ENCODE assay signal across 9 mouse cellular contexts in the genomic region with DNA sequence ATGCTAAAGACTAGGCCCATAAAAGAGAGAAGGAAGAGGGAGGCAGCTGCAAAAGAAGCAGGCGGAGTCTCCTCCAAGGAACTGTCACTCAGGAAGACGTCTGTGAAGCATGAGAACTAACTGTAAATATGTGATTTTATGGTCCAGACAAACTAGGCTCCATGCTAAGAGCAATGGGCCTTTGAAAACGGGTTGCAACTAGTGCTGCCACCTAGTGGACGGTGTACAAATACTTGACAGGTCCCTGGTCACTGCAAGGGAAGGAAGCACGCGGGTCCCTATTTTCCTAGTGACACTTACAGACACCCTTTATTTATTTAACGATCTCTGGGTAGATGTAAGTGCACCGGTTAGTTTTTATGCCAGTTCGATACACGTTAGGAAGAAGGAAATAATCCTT. TPM values are rescaled to one million over a fixed set of nuclear protein-coding genes. Genes with fewer than 3 reads are reported as not detected.
DNase-seq lines count a peak whose midpoint lies in the region; ATAC-seq and TF ChIP-seq lines count a peak whose summit lies in the region.
"Had no signal": no experiment of that assay in that cellular context is flagged by ENCODE, and none has a peak within 500 bp of the region (broad histone marks: within the 10 kb centered on the region; RNA-seq: fewer than 3 reads in every experiment).

No protein-coding gene starts in this region.

- H3K4me3 ChIP-seq in forebrain, embryonic 15.5 days, result no peak overlapping the region
- no peak overlapping the region for H3K4me3 ChIP-seq in hindbrain, embryonic 13.5 days
- H3K4me3 ChIP-seq: lung, embryonic 15.5 days had no signal

- POLR2A ChIA-PET in Patski (lab: Charles Lee), result no interaction called here

- H3K27me3 ChIP-seq in Patski, result no peaks in the 10 kb centered on the region
- H3K27me3 ChIP-seq in forebrain, embryonic 15.5 days, result no peaks in the 10 kb centered on the region
- no peaks in the 10 kb centered on the region for H3K27me3 ChIP-seq in hindbrain, embryonic 13.5 days
- H3K27me3 ChIP-seq: lung, embryonic 15.5 days had no signal

- CTCF ChIA-PET in Patski (lab: Charles Lee), result interaction anchor here (1.0 to 4.8 kb wide), 4 partner anchors 24 to 131 kb away, joined by 3 to 28 read pairs (median 4); no protein-coding TSS in a partner anchor

- ATAC-seq in Patski, result no peak
- peak; percentile 80 for ATAC-seq in forebrain, embryonic 15.5 days (replicated peaks)
- ATAC-seq in hindbrain, embryonic 13.5 days (ENCODE audit: low FRiP score), result 0 out of 2 replicates have a peak, but pooled peaks have one; percentile 59
- peak; percentile 89 for ATAC-seq in megakaryocyte progenitor cell, adult 5-6 weeks (replicated peaks; ENCODE audit: poor library complexity)

- DNase-seq in Patski (ENCODE audit: low read depth, low spot score), result no peak
- peak; percentile 20 for DNase-seq in cerebellum, adult 11-12 months
- peak; percentile 57 to 90 for DNase-seq in layer of hippocampus, postnatal 25 days (ENCODE audit: extremely low spot score in 1 of 2, low spot score in 1 of 2)
- peak; percentile 82 for DNase-seq in right cerebral cortex, postnatal 14 days
- peak; percentile 79 for DNase-seq in urinary bladder, postnatal 25 days (ENCODE audit: low spot score)

- 9% methylated on average over 10 of the region's 10 CpGs for WGBS in forebrain, embryonic 15.5 days
- WGBS in hindbrain, embryonic 13.5 days, result 16% methylated on average over 10 of the region's 10 CpGs

- H3K27ac ChIP-seq in forebrain, embryonic 15.5 days (replicated peaks), result no peak overlapping the region
- no peak overlapping the region for H3K27ac ChIP-seq in hindbrain, embryonic 13.5 days
- H3K27ac ChIP-seq: lung, embryonic 15.5 days had no signal

- no peak overlapping the region for H3K4me2 ChIP-seq in forebrain, embryonic 15.5 days (replicated peaks)
- no peak overlapping the region for H3K4me2 ChIP-seq in hindbrain, embryonic 13.5 days
- H3K4me2 ChIP-seq: lung, embryonic 15.5 days had no signal

- H3K36me3 ChIP-seq in forebrain, embryonic 15.5 days, result no peaks in the 10 kb centered on the region
- H3K36me3 ChIP-seq in hindbrain, embryonic 13.5 days, result no peaks in the 10 kb centered on the region
- H3K36me3 ChIP-seq: lung, embryonic 15.5 days had no signal

- no peaks in the 10 kb centered on the region for H3K9me3 ChIP-seq in forebrain, embryonic 15.5 days
- no peaks in the 10 kb centered on the region for H3K9me3 ChIP-seq in hindbrain, embryonic 13.5 days
- H3K9me3 ChIP-seq: lung, embryonic 15.5 days had no signal

- H3K9ac ChIP-seq in forebrain, embryonic 15.5 days (replicated peaks), result no peak overlapping the region
- H3K9ac ChIP-seq in hindbrain, embryonic 13.5 days, result no peak overlapping the region
- H3K9ac ChIP-seq: lung, embryonic 15.5 days had no signal

- in situ Hi-C loops in Patski (cut with MboI; ENCODE audit: low pct_unique_long_range_greater_than_20kb), result loop anchor here (5.0 to 25.0 kb wide), 3 partner anchors 134 to 984 kb away; partner anchors contain the start of gene Thbs1

- TF ChIP-seq CTCF in Patski (IDR thresholded peaks at IDR 0.05), result peak; percentile 85

- peaks cover 3% of the 10 kb centered on the region; the same call in 1 of the 2 replicates for H3K4me1 ChIP-seq in forebrain, embryonic 15.5 days
- H3K4me1 ChIP-seq in hindbrain, embryonic 13.5 days (replicated peaks), result no peaks in the 10 kb centered on the region
- H3K4me1 ChIP-seq: lung, embryonic 15.5 days had no signal

RNA-seq across cellular contexts. Expression of gene Fsip1, which starts 10.9 kb away (rescaled TPM):
- 0.99 TPM for polyA plus RNA-seq in Patski (2021)
- polyA plus RNA-seq in forebrain, embryonic 15.5 days (2015; fragmentation: Nextera tagmentation; extraction: Ambion mirVana), result 3.3 TPM in 2 replicates
- polyA plus RNA-seq in hindbrain, embryonic 13.5 days (2015; fragmentation: Nextera tagmentation; extraction: Ambion mirVana), result 2.5 and 3.2 TPM in 2 replicates
- total RNA-seq in layer of hippocampus, postnatal 25 days (2021), result under 1 TPM; 0.85 to 0.91 TPM
- total RNA-seq in megakaryocyte progenitor cell, adult 5-6 weeks (2015), result not detected in 2 replicates
- total RNA-seq in megakaryocyte progenitor cell, adult 5-6 weeks (2017), result 0.88 and 1.2 TPM in 2 replicates
